ENCODE assay signal across 14 mouse cellular contexts in the genomic region with DNA sequence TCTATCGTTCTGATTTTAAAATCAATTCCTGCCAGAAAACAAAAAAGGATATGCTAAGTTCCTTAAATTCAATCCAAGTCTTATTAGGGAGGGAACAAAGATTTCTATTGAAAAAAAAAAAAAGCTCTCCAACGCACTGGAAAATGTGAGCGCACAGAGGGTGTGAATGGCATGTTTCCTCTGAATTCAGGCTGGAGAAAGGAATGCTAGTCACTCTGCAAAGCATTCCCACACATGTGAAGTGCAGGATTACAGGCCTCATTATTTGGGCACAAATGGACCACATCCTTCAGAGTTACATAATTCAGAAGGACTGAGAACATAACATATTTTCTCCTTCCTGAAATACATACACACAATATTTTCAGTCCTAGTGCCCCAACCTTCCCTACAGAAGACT. TPM values are rescaled to one million over a fixed set of nuclear protein-coding genes. Genes with fewer than 3 reads are reported as not detected.
A peak's percentile ranks its signal among the peaks of the same experiment; 100 is the strongest.
DNase-seq lines count a peak whose midpoint lies in the region; ATAC-seq and TF ChIP-seq lines count a peak whose summit lies in the region.
"Had no signal": no experiment of that assay in that cellular context is flagged by ENCODE, and none has a peak within 500 bp of the region (broad histone marks: within the 10 kb centered on the region; RNA-seq: fewer than 3 reads in every experiment).

No protein-coding gene starts in this region.

- peak; percentile 94 for DNase-seq in heart, adult 11 months
- no peak for DNase-seq in heart, postnatal 25 days (ENCODE audit: low spot score)
- DNase-seq in limb, embryonic 10.5 days (ENCODE audit: low spot score), result no peak
- DNase-seq in forebrain, postnatal 0 days, result peak; percentile 11
- DNase-seq in lung, postnatal 25 days (ENCODE audit: low spot score), result peak; percentile 66
- DNase-seq in adrenal gland, postnatal 36 days, result no peak
- DNase-seq in gastrocnemius, postnatal 10 days, result no peak
- DNase-seq: adrenal gland, adult 8-10 months; cerebellum, adult 2 months; kidney, postnatal 10 days; right cerebral cortex, postnatal 25 days had no signal

- H3K4me2 ChIP-seq in limb, embryonic 13.5 days (replicated peaks), result no peak overlapping the region
- no peak overlapping the region for H3K4me2 ChIP-seq in forebrain, postnatal 0 days (ENCODE audit: low read depth)

- H3K4me1 ChIP-seq in limb, embryonic 13.5 days, result peaks cover 23% of the 10 kb centered on the region
- peaks cover 7% of the 10 kb centered on the region; the same call in 1 of the 2 replicates for H3K4me1 ChIP-seq in limb, embryonic 10.5 days
- H3K4me1 ChIP-seq in forebrain, postnatal 0 days (ENCODE audit: insufficient read depth), result peaks cover 3% of the 10 kb centered on the region; the same call in 1 of the 2 replicates

- H3K27ac ChIP-seq in limb, embryonic 13.5 days, result peak overlapping the region; percentile 45; the same call in 1 of the 2 replicates
- H3K27ac ChIP-seq in limb, embryonic 10.5 days, result no peak overlapping the region
- peak overlapping the region; percentile 22; the same call in 1 of the 2 replicates for H3K27ac ChIP-seq in forebrain, postnatal 0 days (ENCODE audit: low read depth, low read length)

- no peaks in the 10 kb centered on the region for H3K27me3 ChIP-seq in limb, embryonic 13.5 days
- H3K27me3 ChIP-seq in limb, embryonic 10.5 days (ENCODE audit: low read depth, poor library complexity, severe bottlenecking), result no peaks in the 10 kb centered on the region
- H3K27me3 ChIP-seq in forebrain, postnatal 0 days (ENCODE audit: insufficient read depth, low read length), result no peaks in the 10 kb centered on the region
- H3K27me3 ChIP-seq: megakaryocyte, embryonic 14.5 days had no signal

- peaks cover 17% of the 10 kb centered on the region for H3K36me3 ChIP-seq in limb, embryonic 13.5 days
- peaks cover 25% of the 10 kb centered on the region for H3K36me3 ChIP-seq in limb, embryonic 10.5 days
- H3K36me3 ChIP-seq in forebrain, postnatal 0 days (ENCODE audit: insufficient read depth), result peaks cover 15% of the 10 kb centered on the region; the same call in 1 of the 2 replicates

- H3K4me3 ChIP-seq in limb, embryonic 13.5 days, result no peak overlapping the region
- no peak overlapping the region for H3K4me3 ChIP-seq in limb, embryonic 10.5 days
- no peak overlapping the region for H3K4me3 ChIP-seq in forebrain, postnatal 0 days (ENCODE audit: low read depth, low read length)
- H3K4me3 ChIP-seq: erythroblast, embryonic 14.5 days; megakaryocyte, embryonic 14.5 days had no signal

- no peak overlapping the region for H3K9ac ChIP-seq in limb, embryonic 13.5 days
- no peak overlapping the region for H3K9ac ChIP-seq in forebrain, postnatal 0 days

- intact Hi-C loops in heart, postnatal 25 days (cut with DNase I), result no loop called here

- 48% methylated on average over 3 of the region's 3 CpGs for WGBS in limb, embryonic 13.5 days
- WGBS in limb, embryonic 10.5 days, result 86% methylated on average over 3 of the region's 3 CpGs
- WGBS in forebrain, postnatal 0 days, result 7% methylated on average over 3 of the region's 3 CpGs

- ATAC-seq in limb, embryonic 13.5 days (ENCODE audit: low FRiP score, low read depth), result no peak
- no peak for ATAC-seq in forebrain, postnatal 0 days

- TF ChIP-seq CTCF in forebrain, postnatal 0 days (IDR thresholded peaks at IDR 0.05; ENCODE audit: low read depth), result no peak

- no peaks in the 10 kb centered on the region for H3K9me3 ChIP-seq in limb, embryonic 13.5 days
- no peaks in the 10 kb centered on the region for H3K9me3 ChIP-seq in limb, embryonic 10.5 days (replicated peaks)
- H3K9me3 ChIP-seq in forebrain, postnatal 0 days (ENCODE audit: low read length), result no peaks in the 10 kb centered on the region
- H3K9me3 ChIP-seq: megakaryocyte, embryonic 14.5 days had no signal

RNA-seq across cellular contexts. Expression of a gene that starts 28.9 kb away (rescaled TPM):
- total RNA-seq in heart, postnatal 25 days (2021), result 1 to 10 TPM in 1 of 2 experiments, under 1 TPM in 1; 0.89 to 2.0 TPM
- polyA plus RNA-seq in limb, embryonic 13.5 days (2015; fragmentation: Nextera tagmentation; extraction: Ambion mirVana), result 4.2 and 5.1 TPM in 2 replicates
- 1.1 and 1.5 TPM in 2 replicates for polyA plus RNA-seq in limb, embryonic 10.5 days (2016; fragmentation: Nextera tagmentation; extraction: Ambion mirVana)
- 1.0 and 2.2 TPM in 2 replicates for total RNA-seq in forebrain, postnatal 0 days (2014; rRNA removed)
- polyA plus RNA-seq in forebrain, postnatal 0 days (2015; fragmentation: Nextera tagmentation; extraction: Ambion mirVana), result 2.9 and 3.6 TPM in 2 replicates
- 10 to 100 TPM in 1 of 2 experiments, 1 to 10 TPM in 1; 6.6 to 11.4 TPM for total RNA-seq in adrenal gland, postnatal 36 days (2021)
- total RNA-seq in gastrocnemius, postnatal 10 days (2021), result 1 to 10 TPM in 1 of 2 experiments, under 1 TPM in 1; 0.59 to 1.7 TPM
- polyA plus RNA-seq: erythroblast, embryonic 14.5 days had no signal

RNA-seq across cellular contexts. Expression of a gene that starts 56.0 kb away (rescaled TPM):
- total RNA-seq in heart, postnatal 25 days (2021), result 1 to 10 TPM; 8.9 to 9.9 TPM
- polyA plus RNA-seq in limb, embryonic 13.5 days (2015; fragmentation: Nextera tagmentation; extraction: Ambion mirVana), result 17.7 and 18.4 TPM in 2 replicates
- polyA plus RNA-seq in limb, embryonic 10.5 days (2016; fragmentation: Nextera tagmentation; extraction: Ambion mirVana), result 14.3 and 14.9 TPM in 2 replicates
- total RNA-seq in forebrain, postnatal 0 days (2014; rRNA removed), result 22.2 and 30.7 TPM in 2 replicates
- polyA plus RNA-seq in forebrain, postnatal 0 days (2015; fragmentation: Nextera tagmentation; extraction: Ambion mirVana), result 6.0 and 20.7 TPM in 2 replicates
- total RNA-seq in adrenal gland, postnatal 36 days (2021), result 10 to 100 TPM; 18.9 to 21.9 TPM
- 10 to 100 TPM; 12.6 to 15.4 TPM for total RNA-seq in gastrocnemius, postnatal 10 days (2021)

Comparison
In these comparisons a context has a peak if more than half of its experiments do, and no peak if none do; other contexts are left out.
1. DNase-seq: peak in heart, adult 11 months (single experiment), forebrain, postnatal 0 days (single experiment) and lung, postnatal 25 days (single experiment); none in heart, postnatal 25 days (single experiment), limb, embryonic 10.5 days (single experiment), adrenal gland, postnatal 36 days (0 of 2) and gastrocnemius, postnatal 10 days (single experiment).